In genomic region chr2:180547384-180548106, GRCm38 (mm10) we compare ENCODE assay signal across 12 mouse cellular contexts. TPM values are rescaled to one million over a fixed set of nuclear protein-coding genes. Genes with fewer than 3 reads are reported as not detected.
DNase-seq lines count a peak whose midpoint lies in the region; ATAC-seq lines count a peak whose summit lies in the region.
"Had no signal": no experiment of that assay in that cellular context is flagged by ENCODE, and none has a peak within 500 bp of the region (broad histone marks: within the 10 kb centered on the region; RNA-seq: fewer than 3 reads in every experiment).

No protein-coding gene starts in this region.

- H3K9me3 ChIP-seq in kidney, embryonic 16.5 days (ENCODE audit: low read length) = no peaks in the 10 kb centered on the region
- no peaks in the 10 kb centered on the region for H3K9me3 ChIP-seq in forebrain, embryonic 11.5 days (ENCODE audit: control insufficient read depth, low read length)
- H3K9me3 ChIP-seq in midbrain, embryonic 13.5 days = no peaks in the 10 kb centered on the region

- no peaks in the 10 kb centered on the region for H3K36me3 ChIP-seq in kidney, embryonic 16.5 days (ENCODE audit: insufficient read depth, low read length)
- H3K36me3 ChIP-seq in forebrain, embryonic 11.5 days (ENCODE audit: control insufficient read depth, insufficient read depth, low read length) = no peaks in the 10 kb centered on the region
- no peaks in the 10 kb centered on the region for H3K36me3 ChIP-seq in midbrain, embryonic 13.5 days

- no peak overlapping the region for H3K9ac ChIP-seq in kidney, embryonic 16.5 days (replicated peaks; ENCODE audit: low read length)
- peak overlapping the region; percentile 12; the same call in 1 of the 2 replicates for H3K9ac ChIP-seq in forebrain, embryonic 11.5 days (ENCODE audit: low read length)
- no peak overlapping the region for H3K9ac ChIP-seq in midbrain, embryonic 13.5 days (replicated peaks)

- no peak overlapping the region for H3K4me3 ChIP-seq in kidney, embryonic 16.5 days (ENCODE audit: low read length)
- H3K4me3 ChIP-seq in forebrain, embryonic 11.5 days (ENCODE audit: low read depth, low read length) = no peak overlapping the region
- H3K4me3 ChIP-seq in midbrain, embryonic 13.5 days (replicated peaks) = no peak overlapping the region

- H3K27ac ChIP-seq in kidney, embryonic 16.5 days (ENCODE audit: low read length) = no peak overlapping the region
- H3K27ac ChIP-seq in forebrain, embryonic 11.5 days (ENCODE audit: low read depth, low read length) = 0 out of 2 replicates have a peak overlapping the region, but pooled peaks have one; percentile 1
- 0 out of 2 replicates have a peak overlapping the region, but pooled peaks have one; percentile 40 for H3K27ac ChIP-seq in midbrain, embryonic 13.5 days

- H3K4me2 ChIP-seq in kidney, embryonic 16.5 days (replicated peaks; ENCODE audit: low read depth, low read length) = 0 out of 2 replicates have a peak overlapping the region, but pooled peaks have one; percentile 3
- H3K4me2 ChIP-seq in forebrain, embryonic 11.5 days (ENCODE audit: low read depth, low read length, severe bottlenecking) = 0 out of 2 replicates have a peak overlapping the region, but pooled peaks have one; percentile 5
- H3K4me2 ChIP-seq in midbrain, embryonic 13.5 days (replicated peaks) = peak overlapping the region; percentile 38

- H3K27me3 ChIP-seq in kidney, embryonic 16.5 days (ENCODE audit: insufficient read depth, low read length) = no peaks in the 10 kb centered on the region
- H3K27me3 ChIP-seq in forebrain, embryonic 11.5 days (ENCODE audit: control insufficient read depth, insufficient read depth, low read length) = no peaks in the 10 kb centered on the region
- H3K27me3 ChIP-seq in midbrain, embryonic 13.5 days = no peaks in the 10 kb centered on the region

- no peak for ATAC-seq in kidney, embryonic 16.5 days (ENCODE audit: low FRiP score, low TSS enrichment)
- peak; percentile 81 for ATAC-seq in forebrain, embryonic 11.5 days (replicated peaks; ENCODE audit: low FRiP score)
- peak; percentile 92 for ATAC-seq in midbrain, embryonic 13.5 days
- no peak for ATAC-seq in inflammation-experienced regulatory T-cells, adult 6 months

- no peak for DNase-seq in kidney, postnatal 4 days
- DNase-seq in R1 (ENCODE audit: low read depth, low spot score) = peak; percentile 67
- DNase-seq in forebrain, embryonic 11.5 days (ENCODE audit: low spot score) = peak; percentile 60
- DNase-seq in cerebellum, postnatal 36 days = no peak
- DNase-seq in gastrocnemius, adult 18-20 months (ENCODE audit: low spot score) = no peak
- DNase-seq: cerebellum, adult 9-11 months; gastrocnemius, postnatal 36 days; kidney, adult 9 months; liver had no signal

- 0 out of 2 replicates have a peak, but pooled peaks cover 5% of the 10 kb centered on the region for H3K4me1 ChIP-seq in kidney, embryonic 16.5 days (ENCODE audit: insufficient read depth, low read length)
- 0 out of 2 replicates have a peak, but pooled peaks cover 2% of the 10 kb centered on the region for H3K4me1 ChIP-seq in forebrain, embryonic 11.5 days (replicated peaks; ENCODE audit: control insufficient read depth, insufficient read depth, low read length)
- peaks cover 14% of the 10 kb centered on the region for H3K4me1 ChIP-seq in midbrain, embryonic 13.5 days (replicated peaks)

- WGBS in kidney, embryonic 16.5 days = 28% methylated on average over 8 of the region's 8 CpGs
- WGBS in forebrain, embryonic 11.5 days = 20% methylated on average over 8 of the region's 8 CpGs
- 9% methylated on average over 8 of the region's 8 CpGs for WGBS in midbrain, embryonic 13.5 days

RNA-seq across cellular contexts. Expression of gene Mrgbp, which starts 33.6 kb away (rescaled TPM):
- polyA plus RNA-seq in kidney, embryonic 16.5 days (2015; fragmentation: Nextera tagmentation; extraction: Ambion mirVana) = 43.7 and 43.9 TPM in 2 replicates
- polyA plus RNA-seq in forebrain, embryonic 11.5 days (2014; fragmentation: Nextera tagmentation; extraction: Ambion mirVana) = 49.5 and 51.9 TPM in 2 replicates
- 49.2 and 51.9 TPM in 2 replicates for polyA plus RNA-seq in midbrain, embryonic 13.5 days (2015; fragmentation: Nextera tagmentation; extraction: Ambion mirVana)
- 1 to 10 TPM; 4.4 to 4.5 TPM for total RNA-seq in gastrocnemius, adult 18-20 months (2021)
- polyA plus RNA-seq in inflammation-experienced regulatory T-cells, adult 6 months (2017; shearing (Covaris generic)) = 10 to 100 TPM; 15.8 to 28.5 (median 21.4) TPM

RNA-seq across cellular contexts. Expression of gene Ogfr, which starts 41.5 kb away (rescaled TPM):
- 67.3 and 69.3 TPM in 2 replicates for polyA plus RNA-seq in kidney, embryonic 16.5 days (2015; fragmentation: Nextera tagmentation; extraction: Ambion mirVana)
- 98.6 and 108 TPM in 2 replicates for polyA plus RNA-seq in forebrain, embryonic 11.5 days (2014; fragmentation: Nextera tagmentation; extraction: Ambion mirVana)
- 89.5 and 95.8 TPM in 2 replicates for polyA plus RNA-seq in midbrain, embryonic 13.5 days (2015; fragmentation: Nextera tagmentation; extraction: Ambion mirVana)
- total RNA-seq in gastrocnemius, adult 18-20 months (2021) = 10 to 100 TPM; 20.7 to 25.7 TPM
- polyA plus RNA-seq in inflammation-experienced regulatory T-cells, adult 6 months (2017; shearing (Covaris generic)) = 10 to 100 TPM; 11.2 to 19.9 (median 12.3) TPM

RNA-seq across cellular contexts. Expression of gene Ntsr1, which starts 47.8 kb away (rescaled TPM):
- polyA plus RNA-seq in kidney, embryonic 16.5 days (2015; fragmentation: Nextera tagmentation; extraction: Ambion mirVana) = 7.4 and 10.2 TPM in 2 replicates
- polyA plus RNA-seq in forebrain, embryonic 11.5 days (2014; fragmentation: Nextera tagmentation; extraction: Ambion mirVana) = 0.15 and 0.21 TPM in 2 replicates
- 1.2 and 1.3 TPM in 2 replicates for polyA plus RNA-seq in midbrain, embryonic 13.5 days (2015; fragmentation: Nextera tagmentation; extraction: Ambion mirVana)
- total RNA-seq in gastrocnemius, adult 18-20 months (2021) = not detected
- polyA plus RNA-seq in inflammation-experienced regulatory T-cells, adult 6 months (2017; shearing (Covaris generic)) = not detected
- total RNA-seq: gastrocnemius, postnatal 36 days had no signal

RNA-seq across cellular contexts. Expression of gene Col9a3, which starts 50.0 kb away (rescaled TPM):
- polyA plus RNA-seq in kidney, embryonic 16.5 days (2015; fragmentation: Nextera tagmentation; extraction: Ambion mirVana) = 9.5 and 9.8 TPM in 2 replicates
- 7.3 and 8.4 TPM in 2 replicates for polyA plus RNA-seq in forebrain, embryonic 11.5 days (2014; fragmentation: Nextera tagmentation; extraction: Ambion mirVana)
- polyA plus RNA-seq in midbrain, embryonic 13.5 days (2015; fragmentation: Nextera tagmentation; extraction: Ambion mirVana) = 17.5 and 17.9 TPM in 2 replicates
- total RNA-seq in gastrocnemius, adult 18-20 months (2021) = under 1 TPM in 1 of 2 experiments, not detected in 1; 0.07 TPM
- polyA plus RNA-seq in inflammation-experienced regulatory T-cells, adult 6 months (2017; shearing (Covaris generic)) = 1 to 10 TPM in 1 of 3 experiments, under 1 TPM in 2; 0.19 to 1.5 (median 0.87) TPM

Comparison
In these comparisons a context has a peak if more than half of its experiments do, and no peak if none do; other contexts are left out.
1. ATAC-seq: peak in forebrain, embryonic 11.5 days (single experiment) and midbrain, embryonic 13.5 days (single experiment); none in kidney, embryonic 16.5 days (single experiment) and inflammation-experienced regulatory T-cells, adult 6 months (single experiment).
2. DNase-seq: peak in R1 (single experiment) and forebrain, embryonic 11.5 days (single experiment); none in kidney, postnatal 4 days (0 of 2), cerebellum, postnatal 36 days (0 of 2) and gastrocnemius, adult 18-20 months (single experiment).
3. Peak in every context shown above with its lines, with median percentiles within 50 percentile points of each other: H3K4me2 ChIP-seq.